Mouse (Mus musculus): ENCODE measurements around the gene Fabp7. TPM values are rescaled to one million over a fixed set of nuclear protein-coding genes. Genes with fewer than 3 reads are reported as not detected.

The Fabp7 gene
- polyA plus RNA-seq, 1 experiment from 2014 or later, result 5.3 TPM

GRCm38 (mm10) chr10:57795542-57795941, 10.9 kb downstream of the Fabp7 start:
- Histone ChIP-seq H3K9ac (replicated peaks; ENCODE audit: low read length) (no peak overlapping the region), H3K27me3 (ENCODE audit: insufficient read depth, low read length) (no peaks in the 10 kb centered on the region), H3K27ac (ENCODE audit: low read length) (peak overlapping the region; percentile 72), H3K36me3 (ENCODE audit: insufficient read depth, low read length) (no peaks in the 10 kb centered on the region), H3K4me2 (replicated peaks; ENCODE audit: low read depth, low read length) (peak overlapping the region; percentile 85), H3K4me3 (ENCODE audit: low read length) (peak overlapping the region; percentile 59), H3K4me1 (ENCODE audit: insufficient read depth, low read length) (peaks cover 13% of the 10 kb centered on the region), H3K9me3 (ENCODE audit: low read length) (no peaks in the 10 kb centered on the region)
- peak; percentile 43; the same call in 1 of the 2 replicates for ATAC-seq (ENCODE audit: low FRiP score, low TSS enrichment)
- WGBS, result 16% methylated on average over 4 of the region's 4 CpGs

- H3K4me3 ChIP-seq (ENCODE audit: low read length), result peak overlapping the region; percentile 59
- H3K27me3 ChIP-seq (ENCODE audit: insufficient read depth, low read length), result no peaks in the 10 kb centered on the region
- WGBS, result 11% methylated on average over 4 of the region's 4 CpGs
- no peak overlapping the region for H3K9ac ChIP-seq (replicated peaks; ENCODE audit: low read length)
- H3K4me2 ChIP-seq (replicated peaks; ENCODE audit: low read depth, low read length), result peak overlapping the region; percentile 85
- no peaks in the 10 kb centered on the region for H3K36me3 ChIP-seq (ENCODE audit: insufficient read depth, low read length)
- peak overlapping the region; percentile 72 for H3K27ac ChIP-seq (ENCODE audit: low read length)
- peaks cover 13% of the 10 kb centered on the region for H3K4me1 ChIP-seq (ENCODE audit: insufficient read depth, low read length)
- no peaks in the 10 kb centered on the region for H3K9me3 ChIP-seq (ENCODE audit: low read length)
- ATAC-seq (ENCODE audit: low FRiP score, low TSS enrichment), result peak; percentile 58
These were observed 11.4 kb downstream of the Fabp7 start for GRCm38 (mm10) chr10:57796057-57796456.

GRCm38 (mm10) chr10:57799486-57799885, 14.8 kb downstream of the Fabp7 start:
- peaks cover 13% of the 10 kb centered on the region for H3K4me1 ChIP-seq (ENCODE audit: insufficient read depth, low read length)
- H3K9me3 ChIP-seq (ENCODE audit: low read length), result no peaks in the 10 kb centered on the region
- H3K4me2 ChIP-seq (replicated peaks; ENCODE audit: low read depth, low read length), result no peak overlapping the region
- H3K9ac ChIP-seq (replicated peaks; ENCODE audit: low read length), result no peak overlapping the region
- H3K36me3 ChIP-seq (ENCODE audit: insufficient read depth, low read length), result no peaks in the 10 kb centered on the region
- H3K27me3 ChIP-seq (ENCODE audit: insufficient read depth, low read length), result no peaks in the 10 kb centered on the region
- no peak for ATAC-seq (ENCODE audit: low FRiP score, low TSS enrichment)
- no peak overlapping the region for H3K27ac ChIP-seq (ENCODE audit: low read length)
- no peak overlapping the region for H3K4me3 ChIP-seq (ENCODE audit: low read length)
- 87% methylated on average over 1 of the region's 1 CpGs for WGBS

GRCm38 (mm10) chr10:57807754-57808153, 23.1 kb downstream of the Fabp7 start:
- H3K27me3 ChIP-seq (ENCODE audit: insufficient read depth, low read length), result no peaks in the 10 kb centered on the region
- ATAC-seq (ENCODE audit: low FRiP score, low TSS enrichment), result no peak
- no peak overlapping the region for H3K27ac ChIP-seq (ENCODE audit: low read length)
- peaks cover 2% of the 10 kb centered on the region; the same call in 1 of the 2 replicates for H3K36me3 ChIP-seq (ENCODE audit: insufficient read depth, low read length)
- no peaks in the 10 kb centered on the region for H3K4me1 ChIP-seq (ENCODE audit: insufficient read depth, low read length)
- H3K4me2 ChIP-seq (replicated peaks; ENCODE audit: low read depth, low read length), result no peak overlapping the region
- H3K4me3 ChIP-seq (ENCODE audit: low read length), result no peak overlapping the region
- 86% methylated on average over 6 of the region's 6 CpGs for WGBS
- no peak overlapping the region for H3K9ac ChIP-seq (replicated peaks; ENCODE audit: low read length)
- no peaks in the 10 kb centered on the region for H3K9me3 ChIP-seq (ENCODE audit: low read length)

- Histone ChIP-seq H3K4me2 (replicated peaks; ENCODE audit: low read depth, low read length) (no peak overlapping the region), H3K4me1 (ENCODE audit: insufficient read depth, low read length) (no peaks in the 10 kb centered on the region), H3K4me3 (ENCODE audit: low read length) (no peak overlapping the region), H3K9ac (replicated peaks; ENCODE audit: low read length) (no peak overlapping the region), H3K27me3 (ENCODE audit: insufficient read depth, low read length) (no peaks in the 10 kb centered on the region), H3K27ac (ENCODE audit: low read length) (no peak overlapping the region), H3K36me3 (ENCODE audit: insufficient read depth, low read length) (no peaks in the 10 kb centered on the region), H3K9me3 (ENCODE audit: low read length) (no peaks in the 10 kb centered on the region)
- WGBS, result 67% methylated on average over 5 of the region's 5 CpGs
- no peak for ATAC-seq (ENCODE audit: low FRiP score, low TSS enrichment)
These were observed 27.6 kb downstream of the Fabp7 start for GRCm38 (mm10) chr10:57812161-57812856.

GRCm38 (mm10) chr10:57814295-57814694, 29.6 kb downstream of the Fabp7 start:
- H3K9ac ChIP-seq (replicated peaks; ENCODE audit: low read length), result no peak overlapping the region
- no peaks in the 10 kb centered on the region for H3K9me3 ChIP-seq (ENCODE audit: low read length)
- ATAC-seq (ENCODE audit: low FRiP score, low TSS enrichment), result no peak
- no peak overlapping the region for H3K4me3 ChIP-seq (ENCODE audit: low read length)
- no peaks in the 10 kb centered on the region for H3K27me3 ChIP-seq (ENCODE audit: insufficient read depth, low read length)
- no peak overlapping the region for H3K27ac ChIP-seq (ENCODE audit: low read length)
- no peaks in the 10 kb centered on the region for H3K36me3 ChIP-seq (ENCODE audit: insufficient read depth, low read length)
- H3K4me1 ChIP-seq (ENCODE audit: insufficient read depth, low read length), result no peaks in the 10 kb centered on the region
- H3K4me2 ChIP-seq (replicated peaks; ENCODE audit: low read depth, low read length), result no peak overlapping the region
- 85% methylated on average over 2 of the region's 2 CpGs for WGBS

GRCm38 (mm10) chr10:57815869-57816268, 31.2 kb downstream of the Fabp7 start:
- Histone ChIP-seq H3K9me3 (ENCODE audit: low read length) (no peaks in the 10 kb centered on the region), H3K36me3 (ENCODE audit: insufficient read depth, low read length) (no peaks in the 10 kb centered on the region), H3K4me3 (ENCODE audit: low read length) (no peak overlapping the region), H3K27me3 (ENCODE audit: insufficient read depth, low read length) (no peaks in the 10 kb centered on the region), H3K9ac (replicated peaks; ENCODE audit: low read length) (no peak overlapping the region), H3K27ac (ENCODE audit: low read length) (no peak overlapping the region), H3K4me1 (ENCODE audit: insufficient read depth, low read length) (no peaks in the 10 kb centered on the region), H3K4me2 (replicated peaks; ENCODE audit: low read depth, low read length) (no peak overlapping the region)
- no peak for ATAC-seq (ENCODE audit: low FRiP score, low TSS enrichment)
- WGBS, result 74% methylated on average over 6 of the region's 6 CpGs

GRCm38 (mm10) chr10:57819209-57819608, 34.5 kb downstream of the Fabp7 start:
- Histone ChIP-seq H3K36me3 (ENCODE audit: insufficient read depth, low read length) (no peaks in the 10 kb centered on the region), H3K9me3 (ENCODE audit: low read length) (no peaks in the 10 kb centered on the region), H3K27me3 (ENCODE audit: insufficient read depth, low read length) (no peaks in the 10 kb centered on the region), H3K27ac (ENCODE audit: low read length) (no peak overlapping the region), H3K4me2 (replicated peaks; ENCODE audit: low read depth, low read length) (no peak overlapping the region), H3K4me3 (ENCODE audit: low read length) (no peak overlapping the region), H3K4me1 (ENCODE audit: insufficient read depth, low read length) (no peaks in the 10 kb centered on the region), H3K9ac (replicated peaks; ENCODE audit: low read length) (no peak overlapping the region)
- ATAC-seq (ENCODE audit: low FRiP score, low TSS enrichment), result no peak
- WGBS, result 93% methylated on average over 2 of the region's 2 CpGs

GRCm38 (mm10) chr10:57822473-57822872, 37.8 kb downstream of the Fabp7 start:
- WGBS, result 39% methylated on average over 3 of the region's 3 CpGs
- no peak for ATAC-seq (ENCODE audit: low FRiP score, low TSS enrichment)

GRCm38 (mm10) chr10:57828649-57829048, 44.0 kb downstream of the Fabp7 start:
- Histone ChIP-seq H3K9ac (replicated peaks; ENCODE audit: low read length) (no peak overlapping the region), H3K9me3 (ENCODE audit: low read length) (no peaks in the 10 kb centered on the region), H3K36me3 (ENCODE audit: insufficient read depth, low read length) (no peaks in the 10 kb centered on the region), H3K4me1 (ENCODE audit: insufficient read depth, low read length) (no peaks in the 10 kb centered on the region), H3K27me3 (ENCODE audit: insufficient read depth, low read length) (no peaks in the 10 kb centered on the region), H3K4me3 (ENCODE audit: low read length) (no peak overlapping the region), H3K4me2 (replicated peaks; ENCODE audit: low read depth, low read length) (no peak overlapping the region), H3K27ac (ENCODE audit: low read length) (no peak overlapping the region)
- no peak for ATAC-seq (ENCODE audit: low FRiP score, low TSS enrichment)
- WGBS, result 77% methylated on average over 5 of the region's 5 CpGs

More at GRCm38 (mm10) chr10:57822473-57822872, 37.8 kb downstream of the Fabp7 start:
- Histone ChIP-seq H3K4me2 (replicated peaks; ENCODE audit: low read depth, low read length) (no peak overlapping the region), H3K9me3 (ENCODE audit: low read length) (no peaks in the 10 kb centered on the region), H3K27me3 (ENCODE audit: insufficient read depth, low read length) (no peaks in the 10 kb centered on the region), H3K4me1 (ENCODE audit: insufficient read depth, low read length) (no peaks in the 10 kb centered on the region), H3K9ac (replicated peaks; ENCODE audit: low read length) (no peak overlapping the region), H3K27ac (ENCODE audit: low read length) (no peak overlapping the region), H3K36me3 (ENCODE audit: insufficient read depth, low read length) (no peaks in the 10 kb centered on the region), H3K4me3 (ENCODE audit: low read length) (no peak overlapping the region)

All from kidney, embryonic 16.5 days (tissue).